Mouse (Mus musculus) forebrain, embryonic 16.5 days (tissue): ENCODE results near the gene Enox1. TPM values are rescaled to one million over a fixed set of nuclear protein-coding genes. Genes with fewer than 3 reads are reported as not detected.
A peak's percentile ranks its signal among the peaks of the same experiment; 100 is the strongest.

ENCODE experiments used
- ATAC-seq: fragments of 200-750 bp; cut with Nextera tagmentation; 2 replicates; pipeline ENCODE4 v1.8.0; 2017; ENCODE audit warnings: mild to moderate bottlenecking, moderate library complexity
- H3K27ac ChIP-seq: fragments of 300-500 bp; sonication (generic); 2 replicates; pipeline ENCODE4 v1.5.1; 2014; ENCODE audit warnings: low read length, control low read depth
- H3K27me3 ChIP-seq: fragments of 300-500 bp; sonication (generic); replicated peaks from 2 replicates; pipeline ENCODE4 v1.6.1; 2014; ENCODE audit warnings: low read length; ENCODE audit not compliant: control insufficient read depth, insufficient read depth
- H3K36me3 ChIP-seq: fragments of 300-500 bp; sonication (generic); 2 replicates; pipeline ENCODE4 v1.6.1; 2014; ENCODE audit not compliant: control insufficient read depth, insufficient read depth
- H3K4me1 ChIP-seq: fragments of 300-500 bp; sonication (generic); replicated peaks from 2 replicates; pipeline ENCODE4 v1.6.1; 2014; ENCODE audit warnings: low read length; ENCODE audit not compliant: control insufficient read depth, insufficient read depth
- H3K4me2 ChIP-seq: fragments of 300-500 bp; sonication (generic); 2 replicates; pipeline ENCODE4 v1.6.1; 2014; ENCODE audit warnings: mild to moderate bottlenecking, low read length, control low read depth
- H3K4me3 ChIP-seq: fragments of 300-500 bp; sonication (generic); replicated peaks from 2 replicates; pipeline ENCODE4 v1.5.1; 2014; ENCODE audit warnings: mild to moderate bottlenecking, low read length, control low read depth
- H3K9ac ChIP-seq: fragments of 300-500 bp; sonication (generic); replicated peaks from 2 replicates; pipeline ENCODE4 v1.6.1; 2014; ENCODE audit warnings: low read depth, low read length, control low read depth
- H3K9me3 ChIP-seq: fragments of 300-500 bp; sonication (generic); 2 replicates; pipeline ENCODE4 v1.6.1; 2016; ENCODE audit warnings: low read length; ENCODE audit not compliant: control insufficient read depth
- WGBS: fragments of 180-500 bp; shearing (Covaris S2); extraction: QIAGEN DNeasy Blood & Tissue Kit; methylation state at CpG from one replicate; pipeline ENCODE4 v1.1.7; 2014; 5-methylcytosine and 5-hydroxymethylcytosine counted together
- polyA plus RNA-seq: library from polyadenylated mRNA; unstranded; fragments of >200 nt; fragmentation: Nextera tagmentation; extraction: Ambion mirVana; gene quantifications from 2 replicates; pipeline ENCODE4 v1.2.1, GENCODE M21; 2015

Enox1 gene
- polyA plus RNA-seq, 1 experiment from 2014 or later, result 64.4 TPM

GRCm38 (mm10) chr14:77256943-77257342 is 100.4 kb downstream of the Enox1 start:
- no peaks in the 10 kb centered on the region for H3K9me3 ChIP-seq
- H3K4me3 ChIP-seq, result no peak overlapping the region
- H3K27me3 ChIP-seq, result no peaks in the 10 kb centered on the region
- WGBS, result 39% methylated on average over 2 of the region's 2 CpGs
- ATAC-seq, result peak; percentile 85
- no peaks in the 10 kb centered on the region for H3K36me3 ChIP-seq
- no peak overlapping the region for H3K9ac ChIP-seq
- no peak overlapping the region for H3K4me2 ChIP-seq
- peaks cover 9% of the 10 kb centered on the region; the same call in 1 of the 2 replicates for H3K4me1 ChIP-seq
- peak overlapping the region; percentile 80 for H3K27ac ChIP-seq

DNA sequence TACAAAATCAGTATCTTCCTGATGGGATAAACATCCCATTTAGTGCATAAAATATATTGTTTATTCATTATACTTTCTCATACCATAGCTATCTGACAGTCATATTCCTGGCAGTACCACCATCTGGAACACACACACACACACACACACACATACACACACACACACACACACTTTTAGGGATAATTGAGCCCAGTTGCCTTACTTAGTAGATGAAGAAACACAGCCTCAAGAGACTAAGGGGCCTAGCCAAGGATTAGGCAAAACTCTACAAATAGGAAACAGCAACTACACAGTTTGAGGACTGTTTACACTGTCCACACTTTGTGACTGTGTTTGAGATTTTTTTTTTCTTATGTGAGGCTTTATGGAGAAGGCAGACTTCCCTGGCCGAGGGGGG is 100.9 kb downstream of the Enox1 start:
- Histone ChIP-seq H3K27ac (peak overlapping the region; percentile 20; the same call in 1 of the 2 replicates), H3K4me2 (no peak overlapping the region), H3K9me3 (no peaks in the 10 kb centered on the region), H3K4me3 (no peak overlapping the region), H3K27me3 (no peaks in the 10 kb centered on the region), H3K9ac (no peak overlapping the region), H3K4me1 (peaks cover 9% of the 10 kb centered on the region; the same call in 1 of the 2 replicates), H3K36me3 (no peaks in the 10 kb centered on the region)
- 88% methylated on average over 1 of the region's 1 CpGs for WGBS
- no peak for ATAC-seq

- 37% methylated on average over 4 of the region's 4 CpGs for WGBS
- no peaks in the 10 kb centered on the region for H3K36me3 ChIP-seq
- no peaks in the 10 kb centered on the region for H3K27me3 ChIP-seq
- no peak overlapping the region for H3K4me3 ChIP-seq
- no peak overlapping the region for H3K27ac ChIP-seq
- no peak overlapping the region for H3K4me2 ChIP-seq
- H3K9me3 ChIP-seq, result no peaks in the 10 kb centered on the region
- H3K9ac ChIP-seq, result no peak overlapping the region
- peaks cover 9% of the 10 kb centered on the region; the same call in 1 of the 2 replicates for H3K4me1 ChIP-seq
- ATAC-seq, result no peak
These were observed 101.6 kb downstream of the Enox1 start for GRCm38 (mm10) chr14:77258186-77258585.

DNA sequence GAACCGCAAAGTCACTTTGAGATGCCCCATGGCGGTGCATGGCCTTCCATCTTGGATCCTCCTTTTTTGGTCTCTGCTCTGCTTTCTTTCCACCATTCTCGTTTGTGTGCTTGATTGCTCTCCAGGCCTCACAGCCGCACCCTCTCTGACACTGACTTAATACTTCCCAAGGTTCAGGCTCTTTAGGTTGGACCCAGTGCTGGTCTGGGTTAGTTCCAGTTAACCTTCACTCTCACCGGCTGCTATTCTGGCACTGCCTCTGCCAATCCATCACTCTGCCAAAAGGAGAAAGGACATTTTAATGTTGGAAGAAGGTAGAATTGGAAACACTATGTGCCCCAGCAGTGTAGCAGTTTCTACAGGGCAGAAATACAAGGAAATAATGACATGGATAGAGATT is 103.1 kb downstream of the Enox1 start:
- H3K9me3 ChIP-seq, result no peaks in the 10 kb centered on the region
- no peaks in the 10 kb centered on the region for H3K27me3 ChIP-seq
- 87% methylated on average over 5 of the region's 5 CpGs for WGBS
- peaks cover 9% of the 10 kb centered on the region; the same call in 1 of the 2 replicates for H3K4me1 ChIP-seq
- no peak overlapping the region for H3K27ac ChIP-seq
- H3K9ac ChIP-seq, result no peak overlapping the region
- H3K36me3 ChIP-seq, result no peaks in the 10 kb centered on the region
- ATAC-seq, result no peak
- no peak overlapping the region for H3K4me2 ChIP-seq
- no peak overlapping the region for H3K4me3 ChIP-seq

- H3K4me2 ChIP-seq, result no peak overlapping the region
- peaks cover 8% of the 10 kb centered on the region; the same call in 1 of the 2 replicates for H3K4me1 ChIP-seq
- H3K36me3 ChIP-seq, result no peaks in the 10 kb centered on the region
- H3K9me3 ChIP-seq, result no peaks in the 10 kb centered on the region
- ATAC-seq, result no peak
- H3K27me3 ChIP-seq, result no peaks in the 10 kb centered on the region
- H3K4me3 ChIP-seq, result no peak overlapping the region
- no peak overlapping the region for H3K9ac ChIP-seq
- no peak overlapping the region for H3K27ac ChIP-seq
- 77% methylated on average over 4 of the region's 4 CpGs for WGBS
These were observed 103.5 kb downstream of the Enox1 start for GRCm38 (mm10) chr14:77260107-77260506.

DNA sequence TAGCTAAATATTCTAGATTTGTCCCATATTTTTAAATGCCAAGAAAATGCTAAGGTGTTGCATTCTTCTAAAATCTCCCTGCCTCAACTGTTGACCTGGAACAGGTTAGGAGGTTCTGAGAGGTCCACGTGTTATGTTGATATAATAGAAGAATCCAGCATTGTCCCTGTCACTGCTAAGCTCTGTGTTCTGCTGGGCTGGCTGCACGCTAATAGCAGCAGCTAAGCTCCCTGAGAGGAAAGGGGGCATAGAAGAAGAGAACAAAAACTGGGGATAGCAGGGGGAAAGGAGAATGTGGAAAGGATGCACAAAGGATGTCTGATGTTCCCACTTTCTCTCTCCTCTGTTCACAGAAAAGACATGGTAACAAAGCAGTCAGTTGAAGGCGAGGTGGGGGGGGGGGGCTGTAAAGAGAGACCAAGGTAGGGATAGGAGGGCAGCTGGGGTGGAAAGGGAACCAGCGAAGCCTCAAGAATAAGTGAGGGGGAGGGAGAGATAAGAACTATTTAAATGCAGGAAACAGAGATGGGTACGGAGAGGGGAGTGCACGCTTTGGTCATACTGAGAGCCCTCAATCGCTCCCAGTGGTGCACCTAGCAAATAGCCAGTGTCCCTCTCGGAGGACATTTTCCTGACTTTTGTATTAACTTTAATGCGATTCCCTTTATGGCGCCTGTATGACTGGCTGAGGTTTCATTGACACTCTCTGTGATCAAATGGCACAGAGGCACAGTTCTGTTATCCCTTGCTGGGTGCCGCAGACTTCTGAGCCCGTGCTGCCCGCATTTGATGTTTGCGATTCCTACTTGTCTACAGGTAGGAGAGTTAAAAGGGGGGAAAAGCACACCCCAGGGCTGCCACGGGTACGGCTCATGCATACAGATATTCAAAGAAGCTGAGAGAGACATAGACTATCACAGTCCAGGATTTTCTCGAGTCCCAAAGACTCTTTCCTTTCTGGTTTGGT is 110.5 kb downstream of the Enox1 start:
- no peak overlapping the region for H3K4me2 ChIP-seq
- ATAC-seq, result no peak
- H3K27ac ChIP-seq, result no peak overlapping the region

GRCm38 (mm10) chr14:77272248-77272930 is 115.8 kb downstream of the Enox1 start:
- ATAC-seq, result 0 out of 2 replicates have a peak, but pooled peaks have one; percentile 36
- no peak overlapping the region for H3K4me3 ChIP-seq
- no peak overlapping the region for H3K9ac ChIP-seq
- H3K36me3 ChIP-seq, result 0 out of 2 replicates have a peak, but pooled peaks cover 3% of the 10 kb centered on the region
- no peak overlapping the region for H3K4me2 ChIP-seq
- H3K27me3 ChIP-seq, result no peaks in the 10 kb centered on the region
- H3K9me3 ChIP-seq, result no peaks in the 10 kb centered on the region
- 55% methylated on average over 12 of the region's 12 CpGs for WGBS
- H3K27ac ChIP-seq, result peak overlapping the region; percentile 60
- H3K4me1 ChIP-seq, result peaks cover 10% of the 10 kb centered on the region

More for the DNA sequence above, 110.5 kb downstream of the Enox1 start:
- H3K27me3 ChIP-seq, result no peaks in the 10 kb centered on the region
- 58% methylated on average over 17 of the region's 17 CpGs for WGBS
- H3K9ac ChIP-seq, result no peak overlapping the region
- no peaks in the 10 kb centered on the region for H3K9me3 ChIP-seq
- H3K4me1 ChIP-seq, result peaks cover 6% of the 10 kb centered on the region; the same call in 1 of the 2 replicates
- H3K4me3 ChIP-seq, result no peak overlapping the region
- H3K36me3 ChIP-seq, result 0 out of 2 replicates have a peak, but pooled peaks cover 3% of the 10 kb centered on the region

GRCm38 (mm10) chr14:77272931-77273446 is 116.4 kb downstream of the Enox1 start:
- H3K27me3 ChIP-seq, result no peaks in the 10 kb centered on the region
- H3K36me3 ChIP-seq, result 0 out of 2 replicates have a peak, but pooled peaks cover 3% of the 10 kb centered on the region
- peaks cover 10% of the 10 kb centered on the region for H3K4me1 ChIP-seq
- 0 out of 2 replicates have a peak overlapping the region, but pooled peaks have one; percentile 13 for H3K4me2 ChIP-seq
- WGBS, result 41% methylated on average over 13 of the region's 13 CpGs
- ATAC-seq, result peak; percentile 39
- no peaks in the 10 kb centered on the region for H3K9me3 ChIP-seq
- H3K4me3 ChIP-seq, result no peak overlapping the region
- no peak overlapping the region for H3K9ac ChIP-seq
- H3K27ac ChIP-seq, result peak overlapping the region; percentile 60

DNA sequence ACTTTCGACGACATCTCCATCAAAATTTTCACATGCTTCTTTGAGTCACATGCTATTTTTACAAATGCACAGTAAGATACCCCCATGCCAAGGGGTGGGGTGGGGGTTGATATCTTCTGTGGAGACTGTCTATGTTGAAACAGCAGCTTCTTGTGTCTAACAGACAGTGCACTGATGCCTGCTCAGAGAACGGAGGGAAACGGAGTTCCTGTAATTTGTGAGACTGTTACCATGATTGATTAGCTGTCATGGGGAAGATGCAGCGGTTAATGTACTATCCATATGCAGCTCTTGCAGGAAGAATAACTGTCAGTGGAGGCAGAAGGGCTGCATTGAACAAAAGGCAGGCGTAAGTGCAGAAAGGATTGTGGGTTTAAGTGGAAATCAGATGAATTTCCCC is 117.2 kb downstream of the Enox1 start:
- H3K27me3 ChIP-seq, result no peaks in the 10 kb centered on the region
- peaks cover 10% of the 10 kb centered on the region for H3K4me1 ChIP-seq
- H3K9me3 ChIP-seq, result no peaks in the 10 kb centered on the region
- H3K4me2 ChIP-seq, result no peak overlapping the region
- no peak overlapping the region for H3K9ac ChIP-seq
- no peak overlapping the region for H3K4me3 ChIP-seq
- WGBS, result 73% methylated on average over 6 of the region's 6 CpGs
- peak; percentile 57 for ATAC-seq
- H3K27ac ChIP-seq, result peak overlapping the region; percentile 23; the same call in 1 of the 2 replicates
- 0 out of 2 replicates have a peak, but pooled peaks cover 3% of the 10 kb centered on the region for H3K36me3 ChIP-seq
